Mouse (Mus musculus): ENCODE measurements around the gene Prkch. TPM values are rescaled to one million over a fixed set of nuclear protein-coding genes. Genes with fewer than 3 reads are reported as not detected.

Gene Prkch
- polyA plus RNA-seq, 1 experiment = 3.2 TPM

DNA sequence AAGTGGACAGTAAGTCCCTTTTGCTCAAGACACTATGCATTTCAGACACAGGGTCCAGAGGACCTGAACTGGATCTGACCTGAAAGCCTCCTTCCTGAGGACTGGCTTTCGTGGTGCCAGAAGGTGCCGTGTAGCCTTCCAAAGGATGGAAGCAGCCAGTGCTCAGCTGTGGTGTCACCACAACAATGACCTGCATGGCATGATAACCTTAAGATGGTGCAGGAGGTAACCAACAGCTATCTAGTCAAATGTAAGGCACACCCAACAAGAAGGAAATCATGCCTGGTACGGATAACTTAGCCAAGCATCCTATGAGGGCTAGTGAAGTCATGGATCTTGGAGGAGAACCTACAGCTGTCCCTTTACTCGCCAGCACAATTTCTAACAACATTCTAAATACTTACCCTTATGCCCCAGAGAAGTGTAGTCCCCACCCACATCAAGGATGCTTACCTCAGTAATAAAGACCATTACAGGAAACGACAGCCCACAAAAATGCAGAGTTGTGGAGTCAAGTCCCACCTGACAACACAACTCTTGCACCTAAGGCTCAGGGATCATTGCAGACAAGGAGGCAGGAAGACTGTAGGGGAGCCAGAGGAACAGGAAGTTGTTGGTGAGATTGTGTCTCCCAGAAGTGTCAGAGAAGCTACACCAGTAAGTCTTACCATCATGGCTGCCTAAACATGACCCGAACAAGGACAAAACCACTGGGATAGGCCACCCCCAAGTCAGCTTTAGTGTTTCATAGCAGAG, 40.9 kb downstream of the Prkch start:
- H3K4me3 ChIP-seq (replicated peaks; ENCODE audit: insufficient read depth, low read depth, low read length) = no peak overlapping the region
- DNase-seq = no peak
- TF ChIP-seq CTCF (IDR thresholded peaks at IDR 0.05; ENCODE audit: borderline replicate concordance, insufficient read depth, low read depth, low read length) (no peak), POLR2A (IDR thresholded peaks at IDR 0.05; ENCODE audit: borderline replicate concordance, insufficient read depth, low read length) (no peak)
- 91% methylated on average over 6 of the region's 6 CpGs for WGBS
- H3K27ac ChIP-seq (ENCODE audit: insufficient read depth, low read length) = no peak overlapping the region
- H3K27me3 ChIP-seq (ENCODE audit: control insufficient read depth, insufficient read depth, low read length) = no peaks in the 10 kb centered on the region
- H3K4me1 ChIP-seq (ENCODE audit: control insufficient read depth, insufficient read depth, low read length) = no peaks in the 10 kb centered on the region

DNA sequence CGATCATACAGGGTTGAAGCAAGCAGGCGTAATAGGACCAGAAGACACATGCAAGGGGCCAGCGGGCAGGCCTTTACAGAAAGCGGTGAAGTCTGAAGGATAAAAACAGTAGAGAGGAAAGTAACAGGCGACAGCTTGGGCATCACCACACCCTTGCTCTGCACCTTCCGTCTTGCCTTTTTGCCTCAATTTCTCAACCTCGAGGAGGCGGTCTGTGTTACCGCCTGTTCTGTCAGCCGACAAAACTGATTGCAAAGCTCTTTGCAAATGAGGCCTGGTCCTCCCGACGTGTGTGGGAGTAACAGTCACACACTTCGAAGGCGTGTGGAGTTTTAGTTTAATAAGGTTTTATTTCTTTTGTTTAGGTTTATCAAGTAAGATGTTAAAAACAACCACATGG, 43.3 kb downstream of the Prkch start:
- Histone ChIP-seq H3K27me3 (ENCODE audit: control insufficient read depth, insufficient read depth, low read length) (no peaks in the 10 kb centered on the region), H3K4me1 (ENCODE audit: control insufficient read depth, insufficient read depth, low read length) (no peaks in the 10 kb centered on the region), H3K27ac (ENCODE audit: insufficient read depth, low read length) (no peak overlapping the region), H3K4me3 (replicated peaks; ENCODE audit: insufficient read depth, low read depth, low read length) (no peak overlapping the region)
- DNase-seq = no peak
- TF ChIP-seq POLR2A (IDR thresholded peaks at IDR 0.05; ENCODE audit: borderline replicate concordance, insufficient read depth, low read length) (no peak), CTCF (IDR thresholded peaks at IDR 0.05; ENCODE audit: borderline replicate concordance, insufficient read depth, low read depth, low read length) (no peak)
- 91% methylated on average over 14 of the region's 14 CpGs for WGBS

GRCm38 (mm10) chr12:73630596-73630995, 46.0 kb downstream of the Prkch start:
- no peaks in the 10 kb centered on the region for H3K4me1 ChIP-seq (ENCODE audit: control insufficient read depth, insufficient read depth, low read length)
- no peak for DNase-seq
- no peaks in the 10 kb centered on the region for H3K27me3 ChIP-seq (ENCODE audit: control insufficient read depth, insufficient read depth, low read length)
- no peak overlapping the region for H3K4me3 ChIP-seq (replicated peaks; ENCODE audit: insufficient read depth, low read depth, low read length)
- TF ChIP-seq POLR2A (IDR thresholded peaks at IDR 0.05; ENCODE audit: borderline replicate concordance, insufficient read depth, low read length) (no peak), CTCF (IDR thresholded peaks at IDR 0.05; ENCODE audit: borderline replicate concordance, insufficient read depth, low read depth, low read length) (no peak)
- no peak overlapping the region for H3K27ac ChIP-seq (ENCODE audit: insufficient read depth, low read length)
- WGBS = 90% methylated on average over 11 of the region's 11 CpGs

GRCm38 (mm10) chr12:73631148-73631547, 46.6 kb downstream of the Prkch start:
- DNase-seq = no peak
- no peaks in the 10 kb centered on the region for H3K4me1 ChIP-seq (ENCODE audit: control insufficient read depth, insufficient read depth, low read length)
- no peak overlapping the region for H3K4me3 ChIP-seq (replicated peaks; ENCODE audit: insufficient read depth, low read depth, low read length)
- no peaks in the 10 kb centered on the region for H3K27me3 ChIP-seq (ENCODE audit: control insufficient read depth, insufficient read depth, low read length)
- H3K27ac ChIP-seq (ENCODE audit: insufficient read depth, low read length) = no peak overlapping the region
- TF ChIP-seq CTCF (IDR thresholded peaks at IDR 0.05; ENCODE audit: borderline replicate concordance, insufficient read depth, low read depth, low read length) (no peak), POLR2A (IDR thresholded peaks at IDR 0.05; ENCODE audit: borderline replicate concordance, insufficient read depth, low read length) (no peak)
- 82% methylated on average over 11 of the region's 11 CpGs for WGBS

- H3K27ac ChIP-seq (ENCODE audit: insufficient read depth, low read length) = no peak overlapping the region
- no peaks in the 10 kb centered on the region for H3K4me1 ChIP-seq (ENCODE audit: control insufficient read depth, insufficient read depth, low read length)
- WGBS = 29% methylated on average over 8 of the region's 8 CpGs
These were observed 48.2 kb downstream of the Prkch start for GRCm38 (mm10) chr12:73632671-73633244.

DNA sequence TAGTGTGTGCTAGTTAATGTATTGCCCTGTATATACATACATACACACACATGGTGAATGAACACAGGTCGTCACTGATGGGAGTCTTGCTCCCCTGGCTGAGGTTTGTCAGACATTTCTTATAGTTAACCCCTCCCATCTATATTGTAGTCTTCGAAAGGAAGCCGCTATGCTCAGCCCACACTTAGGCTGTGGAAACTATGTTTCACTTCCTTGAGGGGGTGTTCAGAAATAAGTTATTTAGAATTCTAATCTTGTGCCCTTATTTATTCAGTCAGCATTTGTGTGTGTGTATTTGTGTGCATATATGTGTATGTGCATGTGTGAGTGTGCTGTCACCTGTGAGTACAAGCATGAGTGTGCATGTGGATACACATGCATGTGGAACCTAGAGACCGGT, 49.1 kb downstream of the Prkch start:
- no peak for TF ChIP-seq POLR2A (IDR thresholded peaks at IDR 0.05; ENCODE audit: borderline replicate concordance, insufficient read depth, low read length)
- no peak for TF ChIP-seq CTCF (IDR thresholded peaks at IDR 0.05; ENCODE audit: borderline replicate concordance, insufficient read depth, low read depth, low read length)
- Histone ChIP-seq H3K27me3 (ENCODE audit: control insufficient read depth, insufficient read depth, low read length) (no peaks in the 10 kb centered on the region), H3K4me3 (replicated peaks; ENCODE audit: insufficient read depth, low read depth, low read length) (no peak overlapping the region), H3K4me1 (ENCODE audit: control insufficient read depth, insufficient read depth, low read length) (no peaks in the 10 kb centered on the region), H3K27ac (ENCODE audit: insufficient read depth, low read length) (no peak overlapping the region)
- no peak for DNase-seq
- WGBS = 93% methylated on average over 4 of the region's 4 CpGs

More at GRCm38 (mm10) chr12:73632671-73633244, 48.2 kb downstream of the Prkch start:
- DNase-seq = no peak
- TF ChIP-seq CTCF (IDR thresholded peaks at IDR 0.05; ENCODE audit: borderline replicate concordance, insufficient read depth, low read depth, low read length) (no peak), POLR2A (IDR thresholded peaks at IDR 0.05; ENCODE audit: borderline replicate concordance, insufficient read depth, low read length) (no peak)
- no peaks in the 10 kb centered on the region for H3K27me3 ChIP-seq (ENCODE audit: control insufficient read depth, insufficient read depth, low read length)
- H3K4me3 ChIP-seq (replicated peaks; ENCODE audit: insufficient read depth, low read depth, low read length) = no peak overlapping the region

DNA sequence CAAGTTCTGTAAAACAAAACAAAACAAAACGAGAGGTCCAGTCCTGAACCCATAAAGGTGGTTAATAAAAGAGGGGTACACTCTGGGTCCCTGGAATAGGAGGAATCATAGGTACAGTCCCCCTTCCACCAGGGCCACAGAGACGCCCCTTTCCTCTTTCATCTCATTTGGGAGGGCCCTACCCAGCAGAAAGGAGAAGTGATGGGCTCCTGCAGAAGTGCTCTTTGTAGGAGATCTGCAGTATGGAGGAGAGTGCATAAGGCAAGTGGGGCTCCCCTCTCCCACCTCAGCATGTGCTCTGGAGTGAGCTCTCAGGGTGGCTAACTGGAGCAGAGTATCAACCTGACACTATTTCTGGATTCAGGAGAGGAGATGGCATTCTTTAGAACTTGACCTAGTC, 55.0 kb downstream of the Prkch start:
- DNase-seq = no peak
- H3K27ac ChIP-seq (ENCODE audit: insufficient read depth, low read length) = no peak overlapping the region
- 80% methylated on average over 2 of the region's 2 CpGs for WGBS
- no peak overlapping the region for H3K4me3 ChIP-seq (replicated peaks; ENCODE audit: insufficient read depth, low read depth, low read length)
- H3K4me1 ChIP-seq (ENCODE audit: control insufficient read depth, insufficient read depth, low read length) = no peaks in the 10 kb centered on the region
- TF ChIP-seq POLR2A (IDR thresholded peaks at IDR 0.05; ENCODE audit: borderline replicate concordance, insufficient read depth, low read length) = no peak
- TF ChIP-seq CTCF (IDR thresholded peaks at IDR 0.05; ENCODE audit: borderline replicate concordance, insufficient read depth, low read depth, low read length) = no peak
- no peaks in the 10 kb centered on the region for H3K27me3 ChIP-seq (ENCODE audit: control insufficient read depth, insufficient read depth, low read length)

DNA sequence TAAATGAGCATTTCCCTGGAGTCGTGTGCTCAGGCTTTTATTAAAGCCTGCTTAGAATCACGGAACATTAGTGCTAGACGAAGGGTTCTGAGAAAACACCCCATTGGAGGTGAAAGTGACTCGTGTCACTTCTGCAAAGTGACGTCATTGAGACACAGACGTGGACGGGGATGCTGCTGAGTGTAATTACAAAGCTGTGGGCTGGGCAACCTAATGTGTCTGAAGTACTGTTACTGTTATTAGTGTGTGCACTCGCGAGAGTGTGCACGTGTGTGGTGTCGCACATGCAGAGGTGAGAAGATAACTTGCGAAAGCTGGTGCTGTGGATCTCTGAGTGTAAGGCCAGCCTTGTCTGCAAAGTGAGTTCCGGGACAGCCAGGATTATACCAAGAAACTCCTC, 56.6 kb downstream of the Prkch start:
- Histone ChIP-seq H3K27me3 (ENCODE audit: control insufficient read depth, insufficient read depth, low read length) (no peaks in the 10 kb centered on the region), H3K27ac (ENCODE audit: insufficient read depth, low read length) (no peak overlapping the region), H3K4me1 (ENCODE audit: control insufficient read depth, insufficient read depth, low read length) (no peaks in the 10 kb centered on the region), H3K4me3 (replicated peaks; ENCODE audit: insufficient read depth, low read depth, low read length) (no peak overlapping the region)
- no peak for TF ChIP-seq POLR2A (IDR thresholded peaks at IDR 0.05; ENCODE audit: borderline replicate concordance, insufficient read depth, low read length)
- no peak for TF ChIP-seq CTCF (IDR thresholded peaks at IDR 0.05; ENCODE audit: borderline replicate concordance, insufficient read depth, low read depth, low read length)
- no peak for DNase-seq
- WGBS = 92% methylated on average over 13 of the region's 13 CpGs
